Mouse (Mus musculus) heart, embryonic 14.5 days (tissue): ENCODE data around the gene Parp4. TPM values are rescaled to one million over a fixed set of nuclear protein-coding genes. Genes with fewer than 3 reads are reported as not detected.

Experiments
- ATAC-seq: fragments of 200-750 bp; cut with Nextera tagmentation; 2 replicates; pipeline ENCODE4 v1.8.0; 2017; ENCODE audit warnings: low read depth, moderate TSS enrichment; ENCODE audit not compliant: insufficient number of reproducible peaks, insufficient read depth, low FRiP score
- H3K27ac ChIP-seq, 2 experiments: fragments of 200-500 bp in 1 of 2; fragments of 300-500 bp in 1 of 2; sonication (generic) in 1 of 2; replicated peaks in 1 of 2; 2 replicates each; pipeline ENCODE4 v1.5.1; 2012 to 2014; ENCODE audit warnings: low read depth in 2 of 2, low read length in 2 of 2, control low read depth in 1 of 2, mild to moderate bottlenecking in 1 of 2, mixed read lengths in 1 of 2; ENCODE audit not compliant: control insufficient read depth in 1 of 2, insufficient read depth in 1 of 2
- H3K27me3 ChIP-seq: fragments of 300-500 bp; sonication (generic); 2 replicates; pipeline ENCODE4 v1.6.1; 2014; ENCODE audit warnings: mild to moderate bottlenecking, low read length, control low read depth; ENCODE audit not compliant: control insufficient read depth, insufficient read depth
- H3K36me3 ChIP-seq: fragments of 300-500 bp; sonication (generic); 2 replicates; pipeline ENCODE4 v1.6.1; 2014; ENCODE audit warnings: mild to moderate bottlenecking, control low read depth, low read length, mixed read lengths; ENCODE audit not compliant: control insufficient read depth, insufficient read depth
- H3K4me1 ChIP-seq, 2 experiments: fragments of 200-500 bp in 1 of 2; fragments of 300-500 bp in 1 of 2; sonication (generic) in 1 of 2; 2 replicates each; pipeline ENCODE4 v1.6.1; 2012 to 2014; ENCODE audit warnings: low read length in 2 of 2, control low read depth in 1 of 2, mixed read lengths in 1 of 2; ENCODE audit not compliant: control insufficient read depth in 2 of 2, insufficient read depth in 2 of 2
- H3K4me2 ChIP-seq: fragments of 300-500 bp; sonication (generic); 2 replicates; pipeline ENCODE4 v1.6.1; 2014; ENCODE audit warnings: mild to moderate bottlenecking, low read length
- H3K4me3 ChIP-seq, 2 experiments: fragments of 200-500 bp in 1 of 2; fragments of 300-500 bp in 1 of 2; sonication (generic) in 1 of 2; 2 replicates each; pipeline ENCODE4 v1.5.1; 2012 to 2014; ENCODE audit warnings: low read length in 2 of 2, mild to moderate bottlenecking in 2 of 2, control low read depth in 1 of 2, low read depth in 1 of 2, moderate library complexity in 1 of 2; ENCODE audit not compliant: control insufficient read depth in 1 of 2, insufficient read depth in 1 of 2
- H3K9ac ChIP-seq: fragments of 300-500 bp; sonication (generic); 2 replicates; pipeline ENCODE4 v1.6.1; 2014; ENCODE audit warnings: mild to moderate bottlenecking, low read length
- H3K9me3 ChIP-seq: fragments of 300-500 bp; sonication (generic); 2 replicates; pipeline ENCODE4 v1.6.1; 2016; ENCODE audit warnings: low read length, control low read depth; ENCODE audit not compliant: control insufficient read depth
- WGBS: fragments of 180-500 bp; shearing (Covaris S2); extraction: QIAGEN DNeasy Blood & Tissue Kit; methylation state at CpG from one replicate; pipeline ENCODE4 v1.1.7; 2014; 5-methylcytosine and 5-hydroxymethylcytosine counted together
- polyA plus RNA-seq: library from polyadenylated mRNA; unstranded; fragments of >200 nt; fragmentation: Nextera tagmentation; extraction: Ambion mirVana; gene quantifications from 2 replicates; pipeline ENCODE4 v1.2.1, GENCODE M21; 2014

The Parp4 gene
- polyA plus RNA-seq, 1 experiment from 2014 or later: 12.5 TPM

DNA sequence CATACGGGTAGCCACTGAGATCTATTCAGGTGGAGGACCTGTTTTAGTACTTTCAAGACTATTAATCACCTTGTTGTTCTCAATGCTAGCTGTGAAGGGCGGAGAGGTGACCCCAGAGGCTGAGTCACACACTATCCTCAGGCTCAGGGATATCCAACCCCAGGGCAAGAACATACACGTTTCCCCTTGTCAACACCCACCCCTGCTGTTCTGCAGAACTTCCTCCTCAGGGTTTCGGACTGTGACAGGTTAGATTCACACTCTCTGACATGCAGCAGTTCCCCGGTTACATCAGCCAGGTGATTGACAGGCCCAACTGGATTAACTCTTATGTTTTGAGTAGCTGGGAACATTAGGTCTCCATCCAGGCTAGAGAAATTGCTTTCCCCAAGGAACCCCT, 5.7 kb downstream of the Parp4 start:
- H3K9me3 ChIP-seq: no peaks in the 10 kb centered on the region
- no peak overlapping the region for H3K4me2 ChIP-seq
- H3K4me3 ChIP-seq: no peak overlapping the region
- peaks cover 28% of the 10 kb centered on the region for H3K36me3 ChIP-seq
- H3K27me3 ChIP-seq: no peaks in the 10 kb centered on the region
- peak overlapping the region; percentile 73 to 78 for H3K27ac ChIP-seq
- WGBS: 19% methylated on average over 5 of the region's 5 CpGs
- ATAC-seq: peak; percentile 75; the same call in 1 of the 2 replicates
- peaks cover 15 to 21% of the 10 kb centered on the region in 2 experiments for H3K4me1 ChIP-seq
- H3K9ac ChIP-seq: no peak overlapping the region

DNA sequence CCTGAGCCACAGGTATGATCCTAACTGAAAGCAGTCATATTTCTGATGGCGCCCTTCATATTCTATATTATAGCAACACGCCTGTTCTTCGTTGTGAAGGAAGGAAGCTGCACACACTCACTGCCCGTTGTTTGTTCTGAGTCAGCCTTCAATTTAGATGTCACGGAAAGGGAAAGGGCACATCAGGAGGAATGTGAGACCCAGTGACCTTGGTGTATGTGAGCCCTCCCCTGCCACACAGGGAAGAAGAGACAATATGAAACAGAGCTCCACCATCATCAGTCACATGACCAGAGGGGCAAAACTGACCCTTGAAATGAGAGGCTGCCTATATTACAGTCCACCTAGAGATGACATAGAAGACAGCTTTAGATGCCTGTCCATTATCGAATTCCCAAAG, 6.9 kb downstream of the Parp4 start:
- Histone ChIP-seq H3K27me3 (no peaks in the 10 kb centered on the region), H3K9me3 (no peaks in the 10 kb centered on the region), H3K4me2 (no peak overlapping the region), H3K9ac (no peak overlapping the region), H3K4me1 (peaks cover 15 to 17% of the 10 kb centered on the region in 2 experiments), H3K27ac (no peak overlapping the region), H3K36me3 (peaks cover 27% of the 10 kb centered on the region), H3K4me3 (no peak overlapping the region)
- 80% methylated on average over 6 of the region's 6 CpGs for WGBS
- no peak for ATAC-seq

DNA sequence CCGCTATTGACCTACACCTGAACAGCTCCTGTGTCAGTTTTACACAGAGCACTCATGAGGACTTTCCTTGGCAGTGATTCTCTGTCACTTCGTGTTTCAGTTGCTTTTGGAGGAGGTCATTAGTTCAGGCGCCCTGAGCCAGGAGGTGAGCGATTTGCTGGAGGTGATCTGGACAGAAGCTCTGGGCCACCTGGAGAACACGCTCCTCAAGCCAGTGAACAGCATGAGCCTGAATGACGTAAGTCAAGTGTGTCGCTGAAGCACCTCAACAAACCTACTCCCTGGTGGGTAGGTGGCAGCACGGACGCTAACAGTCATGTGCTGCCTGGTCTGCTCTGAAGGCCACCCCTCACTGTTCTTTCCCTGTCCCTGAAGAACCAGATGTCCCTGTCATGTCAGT, 16.8 kb downstream of the Parp4 start:
- no peaks in the 10 kb centered on the region for H3K9me3 ChIP-seq
- no peak overlapping the region for H3K9ac ChIP-seq
- H3K36me3 ChIP-seq: peaks cover 93% of the 10 kb centered on the region
- H3K4me1 ChIP-seq: no peaks in the 10 kb centered on the region
- H3K27ac ChIP-seq: no peak overlapping the region
- no peak for ATAC-seq
- H3K4me2 ChIP-seq: no peak overlapping the region
- no peak overlapping the region for H3K4me3 ChIP-seq
- no peaks in the 10 kb centered on the region for H3K27me3 ChIP-seq
- WGBS: 90% methylated on average over 9 of the region's 9 CpGs

DNA sequence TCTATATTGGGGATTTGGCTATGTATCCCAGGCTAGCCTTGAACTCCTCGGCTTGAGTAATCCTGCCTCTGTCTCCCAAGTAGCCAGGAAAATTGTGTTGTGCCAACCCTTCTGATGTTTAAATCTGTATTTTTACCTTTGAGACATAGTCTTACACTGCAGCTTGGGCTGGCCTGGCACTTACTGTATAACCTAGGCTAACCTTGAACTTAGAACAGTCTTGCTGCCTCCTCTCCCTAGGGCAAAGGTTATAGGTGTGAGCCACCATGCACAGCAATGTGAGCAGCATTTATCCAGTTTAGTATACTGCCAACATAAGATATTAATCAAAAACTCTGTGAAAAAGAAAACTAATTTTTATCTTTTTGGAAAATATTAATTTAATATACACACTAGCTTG, 19.4 kb downstream of the Parp4 start:
- 95% methylated on average over 1 of the region's 1 CpGs for WGBS
- Histone ChIP-seq H3K27ac (no peak overlapping the region), H3K4me2 (no peak overlapping the region), H3K36me3 (peaks cover 99% of the 10 kb centered on the region), H3K9ac (no peak overlapping the region), H3K4me3 (no peak overlapping the region), H3K27me3 (no peaks in the 10 kb centered on the region), H3K9me3 (no peaks in the 10 kb centered on the region), H3K4me1 (no peaks in the 10 kb centered on the region)
- ATAC-seq: no peak

DNA sequence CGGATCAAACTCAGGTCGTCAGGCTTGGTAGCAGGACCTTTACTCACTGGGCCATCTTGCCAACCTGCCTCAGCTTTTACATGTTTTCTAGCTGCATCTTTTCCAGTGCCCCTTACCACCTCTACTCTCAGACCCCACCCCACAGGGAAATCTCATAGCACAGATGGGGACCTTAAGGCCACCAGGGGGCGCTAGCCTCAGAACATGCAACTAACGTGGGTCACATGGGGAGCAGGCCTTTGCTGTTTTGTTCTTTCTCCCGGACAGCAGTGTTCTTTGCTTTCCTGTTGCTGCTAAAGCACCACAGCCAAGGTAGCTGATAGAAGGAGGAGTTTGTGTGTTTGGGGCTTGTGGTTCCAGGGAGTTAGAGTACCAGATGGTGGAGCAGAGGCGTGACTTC, 23.3 kb downstream of the Parp4 start:
- Histone ChIP-seq H3K9ac (no peak overlapping the region), H3K4me1 (no peaks in the 10 kb centered on the region), H3K9me3 (no peaks in the 10 kb centered on the region), H3K27me3 (no peaks in the 10 kb centered on the region), H3K4me2 (no peak overlapping the region), H3K4me3 (no peak overlapping the region), H3K36me3 (peaks cover 90% of the 10 kb centered on the region), H3K27ac (no peak overlapping the region)
- ATAC-seq: no peak
- WGBS: 57% methylated on average over 6 of the region's 6 CpGs

DNA sequence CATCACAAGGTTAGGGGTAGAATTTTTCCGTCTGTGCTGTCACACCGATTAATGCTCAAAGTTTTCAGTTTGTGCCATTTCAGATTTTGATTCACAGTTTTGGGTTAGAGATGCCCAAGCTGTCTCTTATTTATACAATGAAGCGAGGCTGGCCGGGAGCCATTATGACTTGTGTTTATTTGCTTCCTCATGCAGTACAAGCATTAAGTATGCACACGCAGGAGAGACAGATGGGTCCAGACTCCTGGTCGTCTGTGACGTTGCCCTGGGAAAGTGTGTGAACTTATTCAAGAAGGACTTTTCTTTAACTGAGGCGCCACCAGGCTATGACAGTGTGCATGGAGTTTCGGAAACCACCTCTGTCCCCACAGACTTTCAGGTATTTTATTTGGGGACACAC, 26.6 kb downstream of the Parp4 start:
- Histone ChIP-seq H3K9me3 (no peaks in the 10 kb centered on the region), H3K27me3 (no peaks in the 10 kb centered on the region), H3K4me3 (no peak overlapping the region), H3K4me1 (no peaks in the 10 kb centered on the region), H3K36me3 (peaks cover 76% of the 10 kb centered on the region), H3K9ac (no peak overlapping the region), H3K27ac (no peak overlapping the region), H3K4me2 (no peak overlapping the region)
- 90% methylated on average over 9 of the region's 9 CpGs for WGBS
- no peak for ATAC-seq

DNA sequence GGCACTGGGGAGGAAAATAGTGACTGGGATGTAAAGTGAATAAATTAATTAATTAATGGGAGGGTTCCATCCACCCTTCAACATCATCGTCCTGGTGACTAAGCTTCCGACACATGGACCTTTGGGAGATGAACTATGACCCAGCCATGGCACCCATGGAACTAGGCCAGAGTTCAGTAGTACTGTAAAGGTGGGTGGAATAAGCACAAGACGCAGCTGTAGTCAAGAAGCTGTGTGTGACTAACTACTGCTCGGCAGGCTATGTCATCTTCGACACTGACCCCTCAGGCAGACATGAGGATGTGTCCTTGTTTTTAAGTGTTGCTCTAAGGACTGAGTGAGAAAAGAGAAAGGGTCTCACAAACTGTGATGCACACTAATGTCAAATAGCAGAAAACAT, 29.0 kb downstream of the Parp4 start:
- Histone ChIP-seq H3K4me1 (no peaks in the 10 kb centered on the region), H3K9ac (no peak overlapping the region), H3K4me3 (no peak overlapping the region), H3K4me2 (no peak overlapping the region), H3K27me3 (no peaks in the 10 kb centered on the region), H3K36me3 (peaks cover 76% of the 10 kb centered on the region), H3K9me3 (no peaks in the 10 kb centered on the region), H3K27ac (no peak overlapping the region)
- 91% methylated on average over 5 of the region's 5 CpGs for WGBS
- no peak for ATAC-seq

DNA sequence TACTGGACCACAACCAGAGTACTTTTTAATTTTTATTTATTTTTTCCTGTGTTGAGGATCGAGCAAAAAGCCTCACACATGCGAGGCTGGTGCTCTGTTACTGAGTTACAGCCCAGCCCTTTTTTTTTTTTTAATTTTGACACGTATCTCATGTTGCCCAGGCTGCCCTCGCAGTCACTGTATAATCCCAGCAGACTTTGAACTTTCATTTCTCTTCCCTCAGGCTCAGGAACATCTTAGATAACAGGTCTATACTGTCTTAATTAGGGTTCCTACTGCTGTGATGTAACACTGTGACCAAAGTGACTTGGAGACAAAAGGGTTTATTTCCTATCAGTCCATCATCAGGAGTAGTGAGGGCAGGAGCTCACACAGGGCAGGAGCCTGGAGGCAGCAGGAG, 29.7 kb downstream of the Parp4 start:
- Histone ChIP-seq H3K27me3 (no peaks in the 10 kb centered on the region), H3K9me3 (0 out of 2 replicates have a peak, but pooled peaks cover 2% of the 10 kb centered on the region), H3K36me3 (peaks cover 78% of the 10 kb centered on the region), H3K4me3 (no peak overlapping the region), H3K4me2 (no peak overlapping the region), H3K27ac (no peak overlapping the region), H3K9ac (no peak overlapping the region), H3K4me1 (no peaks in the 10 kb centered on the region)
- ATAC-seq: no peak
- WGBS: 90% methylated on average over 4 of the region's 4 CpGs
